Mouse (Mus musculus): Measurements from ENCODE around the gene Plac8.

Plac8 gene

GRCm38 (mm10) chr5:100574771-100575170 lies 2.7 kb upstream of the Plac8 start:
- DNase-seq = no peak

GRCm38 (mm10) chr5:100573256-100573655 lies 1.2 kb upstream of the Plac8 start:
- no peak for DNase-seq

- DNase-seq = no peak
Measured at GRCm38 (mm10) chr5:100570716-100571115, 1.3 kb downstream of the Plac8 start.

- no peak for DNase-seq
Measured at GRCm38 (mm10) chr5:100569997-100570595, 1.9 kb downstream of the Plac8 start.

GRCm38 (mm10) chr5:100569250-100569934 lies 2.7 kb downstream of the Plac8 start:
- no peak for DNase-seq

GRCm38 (mm10) chr5:100568802-100569201 lies 3.2 kb downstream of the Plac8 start:
- DNase-seq = no peak

GRCm38 (mm10) chr5:100568177-100568576 lies 3.9 kb downstream of the Plac8 start:
- no peak for DNase-seq

GRCm38 (mm10) chr5:100567258-100568032 lies 4.6 kb downstream of the Plac8 start:
- no peak for DNase-seq

- no peak for DNase-seq
Measured at GRCm38 (mm10) chr5:100566798-100567197, 5.2 kb downstream of the Plac8 start.

GRCm38 (mm10) chr5:100562702-100563101 lies 9.3 kb downstream of the Plac8 start:
- DNase-seq = no peak

GRCm38 (mm10) chr5:100559357-100559756 lies 12.7 kb downstream of the Plac8 start:
- no peak for DNase-seq

- DNase-seq = no peak
Measured at GRCm38 (mm10) chr5:100558783-100559182, 13.3 kb downstream of the Plac8 start.

- no peak for DNase-seq
Measured at GRCm38 (mm10) chr5:100557537-100557936, 14.5 kb downstream of the Plac8 start.

GRCm38 (mm10) chr5:100557019-100557418 lies 15.0 kb downstream of the Plac8 start:
- DNase-seq = no peak

- no peak for DNase-seq
Measured at GRCm38 (mm10) chr5:100553426-100553825, 18.6 kb downstream of the Plac8 start.

- DNase-seq = no peak
Measured at GRCm38 (mm10) chr5:100551952-100552351, 20.1 kb downstream of the Plac8 start.

GRCm38 (mm10) chr5:100550151-100550550 lies 21.9 kb downstream of the Plac8 start:
- DNase-seq = no peak

GRCm38 (mm10) chr5:100549311-100549710 lies 22.7 kb downstream of the Plac8 start:
- no peak for DNase-seq

GRCm38 (mm10) chr5:100548236-100548635 lies 23.8 kb downstream of the Plac8 start:
- DNase-seq = no peak

GRCm38 (mm10) chr5:100546294-100547080 lies 25.6 kb downstream of the Plac8 start:
- DNase-seq = no peak

- peak; percentile 11 for DNase-seq
Measured at GRCm38 (mm10) chr5:100536638-100537037, 35.4 kb downstream of the Plac8 start.

- no peak for DNase-seq
Measured at GRCm38 (mm10) chr5:100535826-100536225, 36.2 kb downstream of the Plac8 start.

GRCm38 (mm10) chr5:100526164-100526563 lies 45.9 kb downstream of the Plac8 start:
- no peak for DNase-seq
